Mouse (Mus musculus) olfactory bulb, adult 2 months (tissue): ENCODE results near the gene Hlcs.

Experiments
- CTCF ChIP-seq: fragments of 200-500 bp; IDR thresholded peaks from 2 replicates; pipeline ENCODE4 v1.5.1; 2012; ENCODE audit warnings: low read depth, mild to moderate bottlenecking, low read length, moderate library complexity; ENCODE audit not compliant: insufficient read depth
- POLR2A ChIP-seq: fragments of 200-500 bp; IDR thresholded peaks from 2 replicates; pipeline ENCODE4 v1.6.1; 2012; ENCODE audit warnings: mild to moderate bottlenecking, low read depth, low read length, moderate library complexity; ENCODE audit not compliant: insufficient read depth

- TF ChIP-seq POLR2A: no peak
- TF ChIP-seq CTCF: no peak
These were observed 22.3 kb upstream of the Hlcs start for GRCm38 (mm10) chr16:94335656-94336055.
